Mouse (Mus musculus): Measurements from ENCODE around the gene Ulk4. TPM values are rescaled to one million over a fixed set of nuclear protein-coding genes. Genes with fewer than 3 reads are reported as not detected.
"Not testable (repeated sequence)": the region's sequence is repeated elsewhere in the genome, so short reads cannot be mapped to it uniquely, and the experiment has no call there.

Gene Ulk4
- polyA plus RNA-seq, 1 experiment from 2014 or later = 109 TPM

GRCm38 (mm10) chr9:121199146-121199685 lies 77.8 kb downstream of the Ulk4 start:
- not testable (repeated sequence) for H3K4me2 ChIP-seq; H3K4me3 ChIP-seq; ATAC-seq (ENCODE audit: low FRiP score); H3K27ac ChIP-seq; H3K27me3 ChIP-seq; H3K9ac ChIP-seq; H3K4me1 ChIP-seq (replicated peaks)
- WGBS = 87% methylated on average over 5 of the region's 5 CpGs
- Histone ChIP-seq H3K36me3 (peaks cover 23% of the 10 kb centered on the region), H3K9me3 (peaks cover 19% of the 10 kb centered on the region)

- H3K36me3 ChIP-seq = peaks cover 44% of the 10 kb centered on the region
- no peaks in the 10 kb centered on the region for H3K4me1 ChIP-seq (replicated peaks)
- H3K9me3 ChIP-seq = peaks cover 36% of the 10 kb centered on the region
- H3K27ac ChIP-seq = no peak overlapping the region
- no peak overlapping the region for H3K9ac ChIP-seq
- no peaks in the 10 kb centered on the region for H3K27me3 ChIP-seq
- H3K4me3 ChIP-seq = no peak overlapping the region
- 89% methylated on average over 9 of the region's 9 CpGs for WGBS
- H3K4me2 ChIP-seq = no peak overlapping the region
- ATAC-seq (ENCODE audit: low FRiP score) = no peak
Measured at GRCm38 (mm10) chr9:121196473-121196872, 80.5 kb downstream of the Ulk4 start.

- Histone ChIP-seq H3K27me3 (no peaks in the 10 kb centered on the region), H3K27ac (no peak overlapping the region), H3K4me1 (replicated peaks) (no peaks in the 10 kb centered on the region), H3K36me3 (peaks cover 45% of the 10 kb centered on the region), H3K4me2 (no peak overlapping the region), H3K4me3 (no peak overlapping the region), H3K9ac (no peak overlapping the region), H3K9me3 (peaks cover 36% of the 10 kb centered on the region)
- ATAC-seq (ENCODE audit: low FRiP score) = no peak
- WGBS = 96% methylated on average over 4 of the region's 4 CpGs
Measured at GRCm38 (mm10) chr9:121195106-121195505, 81.9 kb downstream of the Ulk4 start.

GRCm38 (mm10) chr9:121192601-121193370 lies 84.2 kb downstream of the Ulk4 start:
- Histone ChIP-seq H3K4me2 (no peak overlapping the region), H3K27ac (no peak overlapping the region), H3K4me3 (no peak overlapping the region), H3K9ac (no peak overlapping the region), H3K27me3 (no peaks in the 10 kb centered on the region), H3K9me3 (peaks cover 36% of the 10 kb centered on the region), H3K36me3 (peaks cover 43% of the 10 kb centered on the region), H3K4me1 (replicated peaks) (no peaks in the 10 kb centered on the region)
- no peak for ATAC-seq (ENCODE audit: low FRiP score)
- 95% methylated on average over 26 of the region's 26 CpGs for WGBS

GRCm38 (mm10) chr9:121187811-121188210 lies 89.2 kb downstream of the Ulk4 start:
- no peak overlapping the region for H3K4me3 ChIP-seq
- no peak overlapping the region for H3K4me2 ChIP-seq
- H3K27ac ChIP-seq = no peak overlapping the region
- H3K9ac ChIP-seq = no peak overlapping the region
- no peaks in the 10 kb centered on the region for H3K4me1 ChIP-seq (replicated peaks)
- ATAC-seq (ENCODE audit: low FRiP score) = no peak
- H3K9me3 ChIP-seq = peaks cover 8% of the 10 kb centered on the region
- WGBS = 88% methylated on average over 8 of the region's 8 CpGs
- H3K36me3 ChIP-seq = peaks cover 26% of the 10 kb centered on the region
- no peaks in the 10 kb centered on the region for H3K27me3 ChIP-seq

GRCm38 (mm10) chr9:121185796-121186195 lies 91.2 kb downstream of the Ulk4 start:
- Histone ChIP-seq H3K36me3 (peaks cover 11% of the 10 kb centered on the region), H3K4me2 (no peak overlapping the region), H3K27ac (no peak overlapping the region), H3K27me3 (no peaks in the 10 kb centered on the region), H3K9ac (no peak overlapping the region), H3K9me3 (no peaks in the 10 kb centered on the region), H3K4me1 (replicated peaks) (no peaks in the 10 kb centered on the region), H3K4me3 (no peak overlapping the region)
- WGBS = 67% methylated on average over 6 of the region's 6 CpGs
- ATAC-seq (ENCODE audit: low FRiP score) = no peak

GRCm38 (mm10) chr9:121176350-121176749 lies 100.6 kb downstream of the Ulk4 start:
- WGBS = 94% methylated on average over 7 of the region's 7 CpGs
- H3K27me3 ChIP-seq = no peaks in the 10 kb centered on the region
- no peak for ATAC-seq (ENCODE audit: low FRiP score)
- no peak overlapping the region for H3K4me3 ChIP-seq
- no peak overlapping the region for H3K9ac ChIP-seq
- H3K27ac ChIP-seq = no peak overlapping the region
- no peaks in the 10 kb centered on the region for H3K4me1 ChIP-seq (replicated peaks)
- no peak overlapping the region for H3K4me2 ChIP-seq
- H3K9me3 ChIP-seq = 0 out of 2 replicates have a peak, but pooled peaks cover 8% of the 10 kb centered on the region
- H3K36me3 ChIP-seq = peaks cover 11% of the 10 kb centered on the region

GRCm38 (mm10) chr9:121175201-121175600 lies 101.8 kb downstream of the Ulk4 start:
- no peak overlapping the region; the same call in 1 of the 2 replicates for H3K9ac ChIP-seq
- ATAC-seq (ENCODE audit: low FRiP score) = no peak

GRCm38 (mm10) chr9:121172123-121172522 lies 104.9 kb downstream of the Ulk4 start:
- Histone ChIP-seq H3K4me1 (replicated peaks) (peaks cover 7% of the 10 kb centered on the region; the same call in 1 of the 2 replicates), H3K4me3 (no peak overlapping the region), H3K9ac (no peak overlapping the region), H3K27ac (no peak overlapping the region), H3K27me3 (no peaks in the 10 kb centered on the region), H3K9me3 (no peaks in the 10 kb centered on the region), H3K36me3 (peaks cover under 1% of the 10 kb centered on the region; the same call in 1 of the 2 replicates), H3K4me2 (no peak overlapping the region)
- WGBS = 92% methylated on average over 6 of the region's 6 CpGs
- ATAC-seq (ENCODE audit: low FRiP score) = no peak

More at GRCm38 (mm10) chr9:121175201-121175600, 101.8 kb downstream of the Ulk4 start:
- H3K9me3 ChIP-seq = 0 out of 2 replicates have a peak, but pooled peaks cover 8% of the 10 kb centered on the region
- H3K27me3 ChIP-seq = no peaks in the 10 kb centered on the region
- no peak overlapping the region for H3K4me2 ChIP-seq
- 83% methylated on average over 11 of the region's 11 CpGs for WGBS
- H3K4me1 ChIP-seq (replicated peaks) = 0 out of 2 replicates have a peak, but pooled peaks cover 5% of the 10 kb centered on the region
- peaks cover 11% of the 10 kb centered on the region for H3K36me3 ChIP-seq
- no peak overlapping the region for H3K27ac ChIP-seq
- H3K4me3 ChIP-seq = no peak overlapping the region

GRCm38 (mm10) chr9:121171609-121172008 lies 105.4 kb downstream of the Ulk4 start:
- Histone ChIP-seq H3K9ac (no peak overlapping the region), H3K4me2 (no peak overlapping the region), H3K4me1 (replicated peaks) (peaks cover 8% of the 10 kb centered on the region; the same call in 1 of the 2 replicates), H3K4me3 (no peak overlapping the region), H3K36me3 (no peaks in the 10 kb centered on the region), H3K27me3 (no peaks in the 10 kb centered on the region), H3K27ac (no peak overlapping the region), H3K9me3 (no peaks in the 10 kb centered on the region)
- WGBS = 86% methylated on average over 6 of the region's 6 CpGs
- no peak for ATAC-seq (ENCODE audit: low FRiP score)

GRCm38 (mm10) chr9:121164607-121165006 lies 112.4 kb downstream of the Ulk4 start:
- H3K9ac ChIP-seq = no peak overlapping the region

GRCm38 (mm10) chr9:121162789-121163188 lies 114.2 kb downstream of the Ulk4 start:
- Histone ChIP-seq H3K4me2 (no peak overlapping the region), H3K4me1 (replicated peaks) (peaks cover 7% of the 10 kb centered on the region), H3K27me3 (no peaks in the 10 kb centered on the region), H3K27ac (no peak overlapping the region), H3K9me3 (no peaks in the 10 kb centered on the region), H3K4me3 (no peak overlapping the region), H3K36me3 (no peaks in the 10 kb centered on the region), H3K9ac (no peak overlapping the region)
- 53% methylated on average over 5 of the region's 5 CpGs for WGBS
- ATAC-seq (ENCODE audit: low FRiP score) = no peak

More at GRCm38 (mm10) chr9:121164607-121165006, 112.4 kb downstream of the Ulk4 start:
- WGBS = 76% methylated on average over 7 of the region's 7 CpGs
- Histone ChIP-seq H3K4me1 (replicated peaks) (peaks cover 7% of the 10 kb centered on the region), H3K36me3 (no peaks in the 10 kb centered on the region), H3K27me3 (no peaks in the 10 kb centered on the region), H3K27ac (no peak overlapping the region), H3K4me2 (no peak overlapping the region), H3K4me3 (no peak overlapping the region), H3K9me3 (no peaks in the 10 kb centered on the region)
- no peak for ATAC-seq (ENCODE audit: low FRiP score)

Measured in hindbrain, embryonic 13.5 days (tissue).